ENCODE assay signal across 8 mouse cellular contexts in the genomic region with DNA sequence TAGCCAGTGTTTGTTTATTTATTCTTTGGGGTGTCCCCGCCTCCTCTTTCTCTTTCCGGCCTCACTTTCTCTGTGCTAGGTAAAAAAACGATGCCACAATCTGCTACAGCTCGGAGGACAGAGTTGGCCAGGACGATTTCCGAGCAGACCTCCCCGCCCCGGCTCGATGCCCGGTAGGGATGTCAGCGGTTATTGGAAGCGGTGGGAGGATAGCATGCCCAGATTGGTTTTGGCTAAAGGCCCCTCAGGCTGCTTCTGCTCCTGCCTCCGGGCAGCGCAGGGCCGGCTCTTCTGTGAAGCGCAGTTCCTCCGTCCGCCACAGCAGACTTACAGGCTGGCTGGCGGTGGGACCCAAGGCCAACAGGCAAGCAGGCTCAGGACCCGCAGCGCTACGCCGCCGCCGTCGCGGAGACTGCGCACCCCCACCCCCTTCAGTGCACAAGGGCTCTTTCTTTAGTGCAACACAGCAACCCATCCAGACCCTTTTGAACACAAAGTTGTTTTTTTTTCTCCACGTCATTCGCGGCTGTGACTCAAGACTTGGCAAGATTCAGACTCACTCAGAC. TPM values are rescaled to one million over a fixed set of nuclear protein-coding genes. Genes with fewer than 3 reads are reported as not detected.
DNase-seq lines count a peak whose midpoint lies in the region; ATAC-seq lines count a peak whose summit lies in the region.

Gfra1 (minus strand) TSS at position 414 of the 566 bp plus-strand sequence.

- intact Hi-C loops in left cerebral cortex, postnatal 36 days (cut with DNase I) = loop anchor here (10.0 kb wide), 1 partner anchor 351 kb away; no protein-coding TSS in a partner anchor

- 0 out of 2 replicates have a peak within 1 kb of the TSS, but pooled peaks have one; percentile 35 for H3K27ac ChIP-seq in embryonic facial prominence, embryonic 11.5 days (replicated peaks; ENCODE audit: low read depth, low read length)
- no peak within 1 kb of the TSS for H3K27ac ChIP-seq in intestine, embryonic 16.5 days (ENCODE audit: low read length)
- peak within 1 kb of the TSS; percentile 84 for H3K27ac ChIP-seq in midbrain, embryonic 10.5 days (replicated peaks)
- peak within 1 kb of the TSS; percentile 47 for H3K27ac ChIP-seq in stomach, embryonic 16.5 days (ENCODE audit: low read length)

- H3K9ac ChIP-seq in embryonic facial prominence, embryonic 11.5 days (replicated peaks; ENCODE audit: low read length) = peak within 1 kb of the TSS; percentile 51
- peak within 1 kb of the TSS; percentile 45 for H3K9ac ChIP-seq in intestine, embryonic 16.5 days (ENCODE audit: low read depth, low read length)
- H3K9ac ChIP-seq in stomach, embryonic 16.5 days (ENCODE audit: low read length) = peak within 1 kb of the TSS; percentile 69

- no peaks in the 10 kb centered on the region for H3K9me3 ChIP-seq in embryonic facial prominence, embryonic 11.5 days (replicated peaks; ENCODE audit: control insufficient read depth, low read length)
- H3K9me3 ChIP-seq in intestine, embryonic 16.5 days (ENCODE audit: control insufficient read depth, low read length) = no peaks in the 10 kb centered on the region
- H3K9me3 ChIP-seq in midbrain, embryonic 10.5 days (replicated peaks) = no peaks in the 10 kb centered on the region
- H3K9me3 ChIP-seq in stomach, embryonic 16.5 days (replicated peaks; ENCODE audit: control insufficient read depth, low read length) = no peaks in the 10 kb centered on the region

- peaks cover 12% of the 10 kb centered on the region; the same call in 1 of the 2 replicates for H3K27me3 ChIP-seq in embryonic facial prominence, embryonic 11.5 days (ENCODE audit: control insufficient read depth, insufficient read depth, low read length)
- peaks cover 7% of the 10 kb centered on the region for H3K27me3 ChIP-seq in intestine, embryonic 16.5 days (replicated peaks; ENCODE audit: control insufficient read depth, insufficient read depth, low read length)
- peaks cover 95% of the 10 kb centered on the region for H3K27me3 ChIP-seq in midbrain, embryonic 10.5 days (ENCODE audit: low read depth, poor library complexity, severe bottlenecking)
- peaks cover 17% of the 10 kb centered on the region; the same call in 1 of the 2 replicates for H3K27me3 ChIP-seq in stomach, embryonic 16.5 days (ENCODE audit: control insufficient read depth, insufficient read depth, low read length)

- WGBS in embryonic facial prominence, embryonic 11.5 days = under 1% methylated on average over 31 of the region's 31 CpGs
- WGBS in intestine, embryonic 16.5 days = under 1% methylated on average over 31 of the region's 31 CpGs
- WGBS in midbrain, embryonic 10.5 days = under 1% methylated on average over 31 of the region's 31 CpGs
- WGBS in stomach, embryonic 16.5 days = under 1% methylated on average over 31 of the region's 31 CpGs

- H3K36me3 ChIP-seq in embryonic facial prominence, embryonic 11.5 days (replicated peaks; ENCODE audit: control insufficient read depth, insufficient read depth, low read depth, low read length) = no peaks in the 10 kb centered on the region
- H3K36me3 ChIP-seq in intestine, embryonic 16.5 days (ENCODE audit: control insufficient read depth, insufficient read depth, low read length) = no peaks in the 10 kb centered on the region
- H3K36me3 ChIP-seq in midbrain, embryonic 10.5 days = no peaks in the 10 kb centered on the region
- no peaks in the 10 kb centered on the region for H3K36me3 ChIP-seq in stomach, embryonic 16.5 days (ENCODE audit: control insufficient read depth, insufficient read depth, low read length)

- DNase-seq in ovary, adult 18-20 months (ENCODE audit: low spot score) = peak; percentile 12
- DNase-seq in ovary, postnatal 14 days (ENCODE audit: low spot score) = no peak
- DNase-seq in embryonic facial prominence, embryonic 11.5 days (ENCODE audit: low spot score) = peak; percentile 75
- peak; percentile 95 for DNase-seq in heart, adult 11 months
- peak; percentile 48 to 49 for DNase-seq in left cerebral cortex, postnatal 36 days (ENCODE audit: low spot score in 2 of 2)
- DNase-seq in midbrain, embryonic 10.5 days (ENCODE audit: low spot score) = peak; percentile 85

- peak within 1 kb of the TSS; percentile 96 for H3K4me2 ChIP-seq in embryonic facial prominence, embryonic 11.5 days (ENCODE audit: low read depth, low read length)
- H3K4me2 ChIP-seq in intestine, embryonic 16.5 days (ENCODE audit: low read depth, low read length) = peak within 1 kb of the TSS; percentile 77
- H3K4me2 ChIP-seq in stomach, embryonic 16.5 days (ENCODE audit: low read depth, low read length) = peak within 1 kb of the TSS; percentile 98

- ATAC-seq in embryonic facial prominence, embryonic 11.5 days (replicated peaks; ENCODE audit: insufficient number of reproducible peaks, low FRiP score, low TSS enrichment, low read depth) = 0 out of 2 replicates have a peak, but pooled peaks have one; percentile 24
- ATAC-seq in intestine, embryonic 16.5 days = peak; percentile 33; the same call in 1 of the 2 replicates
- peak; percentile 31; the same call in 1 of the 2 replicates for ATAC-seq in stomach, embryonic 16.5 days (ENCODE audit: insufficient read depth, low FRiP score)

- peak within 1 kb of the TSS; percentile 44 for H3K4me3 ChIP-seq in embryonic facial prominence, embryonic 11.5 days (ENCODE audit: low read depth, low read length)
- peak within 1 kb of the TSS; percentile 50 for H3K4me3 ChIP-seq in intestine, embryonic 16.5 days (ENCODE audit: low read length)
- peak within 1 kb of the TSS; percentile 67 for H3K4me3 ChIP-seq in midbrain, embryonic 10.5 days
- peak within 1 kb of the TSS; percentile 63 for H3K4me3 ChIP-seq in stomach, embryonic 16.5 days (replicated peaks; ENCODE audit: low read length)

- H3K4me1 ChIP-seq in embryonic facial prominence, embryonic 11.5 days (ENCODE audit: control insufficient read depth, insufficient read depth, low read length) = peaks cover 6% of the 10 kb centered on the region; the same call in 1 of the 2 replicates
- peaks cover 22% of the 10 kb centered on the region; the same call in 1 of the 2 replicates for H3K4me1 ChIP-seq in intestine, embryonic 16.5 days (ENCODE audit: control insufficient read depth, insufficient read depth, low read length)
- H3K4me1 ChIP-seq in midbrain, embryonic 10.5 days = peaks cover 64% of the 10 kb centered on the region
- H3K4me1 ChIP-seq in stomach, embryonic 16.5 days (ENCODE audit: control insufficient read depth, insufficient read depth, low read length) = peaks cover 25% of the 10 kb centered on the region

RNA-seq across cellular contexts. Expression of gene Gfra1, which starts in this region (rescaled TPM):
- polyA plus RNA-seq in embryonic facial prominence, embryonic 11.5 days (2014; fragmentation: Nextera tagmentation; extraction: Ambion mirVana) = 15.0 and 16.4 TPM in 2 replicates
- polyA plus RNA-seq in intestine, embryonic 16.5 days (2015; fragmentation: Nextera tagmentation; extraction: Ambion mirVana) = 12.9 and 13.3 TPM in 2 replicates
- total RNA-seq in left cerebral cortex, postnatal 36 days (2021) = 10 to 100 TPM; 33.5 to 36.6 TPM
- 22.1 and 34.3 TPM in 2 replicates for polyA plus RNA-seq in midbrain, embryonic 10.5 days (2016; fragmentation: Nextera tagmentation; extraction: Ambion mirVana)
- 26.2 and 31.1 TPM in 2 replicates for polyA plus RNA-seq in stomach, embryonic 16.5 days (2015; fragmentation: Nextera tagmentation; extraction: Ambion mirVana)
